Mouse (Mus musculus): Measurements from ENCODE around the gene Poln. TPM values are rescaled to one million over a fixed set of nuclear protein-coding genes. Genes with fewer than 3 reads are reported as not detected.

The Poln gene
- polyA plus RNA-seq, 1 experiment from 2014 or later, result 0.34 TPM

Other genes starting within 250 kb of the Poln start
- gene Nelfa, start 233.0 kb downstream of the Poln start, polyA plus RNA-seq (2015; fragmentation: Nextera tagmentation; extraction: Ambion mirVana), result 62.3 and 64.1 TPM in 2 replicates
- 105 TPM in 2 replicates for gene Gm1673, start 186.0 kb downstream of the Poln start, polyA plus RNA-seq (2015; fragmentation: Nextera tagmentation; extraction: Ambion mirVana)
- 0.28 and 0.39 TPM in 2 replicates for gene Nat8l, start 173.5 kb downstream of the Poln start, polyA plus RNA-seq (2015; fragmentation: Nextera tagmentation; extraction: Ambion mirVana)
- 37.8 and 46.1 TPM in 2 replicates for gene Haus3, start 79 bp upstream of the Poln start, polyA plus RNA-seq (2015; fragmentation: Nextera tagmentation; extraction: Ambion mirVana)
- 40.6 and 44.3 TPM in 2 replicates for gene Mxd4, start 18.3 kb upstream of the Poln start, polyA plus RNA-seq (2015; fragmentation: Nextera tagmentation; extraction: Ambion mirVana)
- 0.37 and 0.77 TPM in 2 replicates for gene Zfyve28, start 119.0 kb upstream of the Poln start, polyA plus RNA-seq (2015; fragmentation: Nextera tagmentation; extraction: Ambion mirVana)
- not detected in 2 replicates for gene Cfap99, start 119.2 kb upstream of the Poln start, polyA plus RNA-seq (2015; fragmentation: Nextera tagmentation; extraction: Ambion mirVana)
- 174 and 181 TPM in 2 replicates for gene Rnf4, start 166.8 kb upstream of the Poln start, polyA plus RNA-seq (2015; fragmentation: Nextera tagmentation; extraction: Ambion mirVana)
- gene Fam193a, start 200.5 kb upstream of the Poln start, polyA plus RNA-seq (2015; fragmentation: Nextera tagmentation; extraction: Ambion mirVana), result 10.6 and 13.0 TPM in 2 replicates

Data from kidney, embryonic 15.5 days (tissue).